Mouse (Mus musculus) cortical plate, adult 2 months (tissue): ENCODE data around the gene Isg20l2.

Experiments used
- CTCF ChIP-seq: fragments of 200-500 bp; IDR thresholded peaks from 2 replicates; pipeline ENCODE4 v1.5.1; 2011; ENCODE audit warnings: mild to moderate bottlenecking, control low read depth, low read length; ENCODE audit not compliant: insufficient read depth; ENCODE audit errors: extremely low read depth
- POLR2A ChIP-seq: fragments of 200-500 bp; IDR thresholded peaks from 2 replicates; pipeline ENCODE4 v1.6.1; 2011; ENCODE audit warnings: mild to moderate bottlenecking, low read length, control low read depth; ENCODE audit not compliant: insufficient read depth; ENCODE audit errors: extremely low read depth

GRCm38 (mm10) chr3:87913491-87913890, 16.6 kb upstream of the Isg20l2 start:
- no peak for TF ChIP-seq POLR2A
- TF ChIP-seq CTCF = no peak
